Mouse (Mus musculus) ZHBTc4 (cell line): ENCODE data around the gene Omp.
A peak's percentile ranks its signal among the peaks of the same experiment; 100 is the strongest.
"Not testable (repeated sequence)": the region's sequence is repeated elsewhere in the genome, so short reads cannot be mapped to it uniquely, and the experiment has no call there.

Source experiments
- DNase-seq: peaks from one replicate; pipeline ENCODE4 v3.0.0-alpha.2; 2011; ENCODE audit warnings: low read depth, low spot score

The Omp gene

DNA sequence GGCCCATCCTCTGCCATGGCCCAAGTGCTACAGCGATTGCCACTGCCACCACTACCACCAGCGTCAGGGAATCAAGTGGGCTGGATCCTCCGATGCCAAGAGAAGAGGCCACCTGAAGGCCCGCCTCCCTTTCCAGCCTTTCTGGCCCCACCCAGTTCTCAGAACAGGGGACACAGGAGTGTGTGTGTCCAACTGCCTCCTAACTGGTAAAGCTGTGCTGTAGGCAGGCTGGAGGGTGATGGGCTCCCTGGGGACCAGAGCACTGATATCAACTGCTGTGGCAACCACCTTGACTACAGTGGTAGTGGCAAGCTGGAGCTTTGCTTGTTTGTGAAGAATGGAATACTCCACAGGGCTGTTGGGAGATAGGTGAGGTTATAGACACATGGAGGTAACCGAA, at the start of gene Omp:
Gene Omp (minus strand): TSS at position 101 of the 400 bp plus-strand sequence.
- DNase-seq, result no peak

DNA sequence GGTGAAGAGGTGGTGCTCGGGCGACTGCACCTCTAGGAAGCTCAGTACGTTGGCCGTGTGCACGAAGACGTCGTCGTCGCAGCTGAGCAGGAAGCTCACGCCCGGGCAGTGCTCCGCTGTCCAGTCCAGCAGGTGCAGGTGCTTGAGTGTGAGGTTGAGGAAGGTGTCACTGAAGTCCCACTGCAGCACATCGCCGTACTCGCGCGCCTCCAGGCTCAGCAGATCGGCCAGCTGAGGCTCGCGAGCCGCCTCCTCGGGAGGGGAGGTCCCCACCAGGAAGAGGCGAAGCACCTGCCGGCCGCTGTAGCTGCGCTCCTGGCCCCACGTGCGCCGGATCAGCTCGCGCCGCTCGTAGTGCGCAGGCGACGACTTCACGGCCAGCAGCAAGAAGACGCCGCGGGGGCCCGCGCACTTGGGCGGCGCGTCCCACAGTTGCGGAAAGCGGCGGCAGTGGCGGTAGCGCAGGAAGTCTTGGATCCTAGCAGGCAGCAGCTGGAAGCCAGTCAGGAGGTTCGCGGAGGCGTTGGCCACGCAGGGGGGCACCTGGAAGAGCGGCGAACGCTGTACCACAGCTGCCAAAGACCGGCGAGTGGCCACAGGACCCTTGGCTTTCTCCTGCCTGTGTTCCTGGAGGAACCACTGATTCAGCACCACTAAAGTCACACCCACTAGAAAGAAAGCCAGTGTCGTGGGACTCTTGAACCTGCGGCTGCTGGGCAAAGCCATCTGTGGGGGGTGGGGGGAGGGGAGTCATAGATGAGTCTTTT, 48.9 kb upstream of the Omp start:
- DNase-seq, result peak; percentile 70

- peak; percentile 77 for DNase-seq
Observed at GRCm38 (mm10) chr7:98193515-98194025, 48.3 kb upstream of the Omp start.

GRCm38 (mm10) chr7:98191571-98192250, 46.4 kb upstream of the Omp start:
- DNase-seq, result peak; percentile 48

DNA sequence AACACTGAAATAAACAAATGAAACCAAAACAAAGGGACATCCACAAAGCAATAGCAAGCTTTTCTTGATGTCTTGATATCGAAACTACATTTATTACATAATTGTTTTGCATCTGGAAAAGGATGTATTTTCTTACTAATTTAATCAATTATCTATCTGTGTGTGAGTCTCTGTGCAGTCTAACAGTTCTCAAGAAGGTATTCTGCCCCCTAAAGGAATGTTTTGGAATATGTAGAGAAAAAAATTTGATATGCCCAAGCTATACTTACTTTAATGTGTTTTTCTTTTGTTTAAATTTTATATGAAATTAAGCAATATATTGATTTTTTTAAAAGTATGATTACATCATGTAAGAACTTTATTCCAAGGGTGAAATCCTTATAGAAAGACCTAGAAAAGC, 45.3 kb upstream of the Omp start:
- no peak for DNase-seq

DNA sequence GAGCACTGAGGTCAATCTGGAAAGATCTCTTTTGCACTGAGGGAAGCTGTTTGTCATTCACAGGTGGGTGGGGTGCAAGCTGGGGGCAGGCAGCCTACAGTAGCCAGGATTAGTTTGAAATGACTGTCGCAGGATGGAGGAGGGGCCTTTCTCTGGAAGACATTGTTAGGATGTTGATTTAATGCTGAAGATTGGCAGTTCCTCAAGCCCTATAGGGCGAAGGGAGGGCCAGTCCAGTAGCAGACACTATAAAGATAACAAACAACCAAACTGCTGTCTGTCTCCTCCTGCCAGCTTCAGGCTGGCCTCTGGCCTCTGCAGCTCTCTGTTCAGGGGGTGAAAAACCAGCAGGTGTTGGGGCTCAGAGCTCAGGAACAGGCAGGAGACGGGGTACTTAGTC, 44.4 kb upstream of the Omp start:
- DNase-seq, result peak; percentile 33

DNA sequence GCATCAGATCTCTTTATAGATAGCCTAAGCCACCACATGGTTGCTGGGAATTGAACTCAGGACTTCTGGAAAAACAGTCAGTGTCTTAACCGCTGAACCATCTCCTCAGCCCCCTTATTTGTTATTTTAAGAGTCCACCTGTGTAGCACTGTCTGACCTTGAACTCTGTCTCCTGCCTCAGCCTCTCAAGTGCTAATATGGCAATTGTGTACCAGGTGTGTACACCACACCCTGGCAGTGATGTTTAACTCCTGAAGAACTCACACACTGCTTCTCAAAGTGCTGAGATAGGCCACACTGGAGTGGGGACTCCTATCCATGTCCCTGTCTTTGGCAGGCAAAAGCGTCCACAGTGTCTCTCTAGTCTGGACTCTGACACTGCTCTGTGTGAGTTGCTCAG, 43.4 kb upstream of the Omp start:
- no peak for DNase-seq

GRCm38 (mm10) chr7:98188238-98188637, 42.9 kb upstream of the Omp start:
- no peak for DNase-seq

DNA sequence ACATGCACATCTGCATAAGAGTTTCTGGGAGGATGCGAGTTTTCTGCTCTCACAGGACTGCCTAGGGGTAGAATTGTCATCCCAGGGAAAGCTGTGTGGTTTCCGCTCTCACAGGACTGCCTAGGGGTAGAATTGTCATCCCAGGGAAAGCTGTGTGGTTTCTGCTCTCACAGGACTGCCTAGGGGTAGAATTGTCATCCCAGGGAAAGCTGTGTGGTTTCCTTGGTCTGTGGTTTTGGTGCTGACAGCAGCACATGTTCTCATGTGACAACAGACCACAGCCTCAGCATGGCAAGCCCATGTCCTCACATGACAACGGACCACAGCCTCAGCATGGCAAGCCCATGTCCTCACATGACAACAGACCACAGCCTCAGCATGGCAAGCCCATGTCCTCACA, 42.0 kb upstream of the Omp start:
- DNase-seq, result not testable (repeated sequence)

DNA sequence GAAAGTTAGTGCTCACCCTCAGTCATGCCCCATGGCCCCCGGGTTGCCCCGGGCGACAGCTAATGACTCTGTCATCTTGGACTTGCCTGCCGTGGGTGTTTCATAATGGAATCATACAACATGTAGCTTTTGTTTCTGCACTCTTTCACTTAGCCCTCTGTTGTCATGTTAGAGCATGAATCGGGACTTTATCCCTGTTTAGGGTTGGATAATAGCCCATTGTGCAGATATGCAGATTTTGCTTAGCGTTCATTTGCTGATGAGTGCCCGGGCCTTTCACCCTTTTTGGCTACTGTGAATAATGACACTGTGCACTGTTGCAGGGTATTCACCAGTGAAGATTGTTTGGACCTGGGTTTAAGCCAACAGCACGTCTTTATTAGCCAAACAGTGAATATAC, 41.3 kb upstream of the Omp start:
- DNase-seq, result no peak

DNA sequence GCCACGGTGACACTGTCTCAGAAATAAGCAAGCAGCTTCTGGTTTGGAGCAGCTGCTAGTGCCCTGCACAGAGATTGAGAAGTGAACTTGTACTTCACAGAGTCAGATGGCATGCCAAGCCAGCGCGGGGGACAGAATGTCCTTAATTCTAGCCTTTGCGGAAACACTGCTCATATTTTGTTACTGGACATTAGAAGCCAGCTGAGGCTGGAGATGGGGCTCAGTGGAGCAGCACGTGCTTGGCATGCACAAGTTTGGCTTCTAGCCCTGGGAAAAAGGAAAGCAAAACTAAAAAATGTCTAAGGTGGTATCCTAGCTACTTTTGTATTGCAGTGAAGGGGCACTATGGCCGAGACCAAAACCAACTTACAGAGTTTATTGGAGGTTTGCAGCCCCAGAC, 40.0 kb upstream of the Omp start:
- no peak for DNase-seq

DNA sequence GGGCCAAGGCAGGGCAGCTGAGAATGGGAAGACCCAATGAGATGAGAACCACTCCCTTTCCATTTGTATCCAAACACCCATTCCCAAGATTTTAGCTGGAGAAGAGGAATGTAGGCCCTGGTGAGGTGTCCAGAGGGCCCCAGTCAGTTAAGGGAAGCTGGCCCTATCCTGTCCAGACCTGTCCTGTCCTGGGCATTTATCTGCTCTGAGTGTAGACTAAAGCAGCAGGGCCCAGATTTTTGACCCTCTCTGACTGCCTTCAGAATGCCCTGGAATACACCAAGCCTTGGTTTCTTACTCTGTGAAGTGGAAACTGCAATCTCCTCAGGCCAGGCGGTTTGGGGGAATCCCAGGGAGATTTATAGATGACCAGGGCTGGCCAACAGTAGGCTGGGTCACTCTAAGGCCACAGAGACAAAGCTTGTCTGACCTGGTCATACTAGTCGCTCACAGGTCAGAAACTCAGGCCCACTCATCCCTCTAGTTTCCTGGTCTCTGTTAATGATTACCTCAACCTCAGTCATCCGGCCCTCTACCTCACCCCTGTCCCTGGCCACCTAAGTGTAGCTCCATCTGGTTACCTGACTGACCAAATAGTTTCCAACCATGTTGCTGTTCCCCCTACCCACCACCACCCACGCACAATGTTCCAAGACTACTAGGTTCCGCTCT, 33.4 kb upstream of the Omp start:
- no peak for DNase-seq

DNA sequence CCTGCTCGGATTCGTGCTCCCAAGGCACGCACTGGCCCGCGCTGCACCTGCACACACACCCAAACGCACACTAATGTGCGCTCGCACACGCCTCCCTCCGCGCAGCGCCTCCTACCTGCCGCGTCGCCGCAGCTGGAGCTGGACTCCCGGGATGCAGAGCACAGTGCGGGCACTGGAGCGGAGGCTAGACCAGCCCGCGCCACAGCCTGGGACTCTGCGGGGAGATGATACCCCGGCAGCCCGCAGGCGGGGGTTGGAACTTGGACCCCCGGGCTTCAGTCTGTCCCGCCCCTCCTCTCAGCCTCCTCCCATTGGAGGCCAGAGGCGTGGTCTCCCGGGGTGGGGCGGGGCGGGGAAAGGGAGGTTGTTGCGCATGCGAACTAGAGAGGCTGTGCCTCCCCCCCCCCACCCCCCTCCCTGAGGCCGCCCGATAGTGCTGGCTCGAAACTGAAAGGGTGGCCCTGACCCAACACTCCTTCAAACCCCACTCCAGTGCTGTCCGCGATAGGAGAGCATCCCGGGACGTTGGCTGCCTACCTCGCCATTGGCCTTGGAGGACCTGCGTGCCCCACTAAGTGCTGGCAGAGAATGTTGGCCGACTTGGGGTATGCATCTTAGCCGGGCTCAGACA, 32.7 kb upstream of the Omp start, which contains the start of gene Capn5:
Gene Capn5 (minus strand): TSS at position 346 of the 631 bp plus-strand sequence.
- peak; percentile 85 for DNase-seq

- DNase-seq, result no peak
Observed at GRCm38 (mm10) chr7:98177566-98177928, 32.2 kb upstream of the Omp start.

DNA sequence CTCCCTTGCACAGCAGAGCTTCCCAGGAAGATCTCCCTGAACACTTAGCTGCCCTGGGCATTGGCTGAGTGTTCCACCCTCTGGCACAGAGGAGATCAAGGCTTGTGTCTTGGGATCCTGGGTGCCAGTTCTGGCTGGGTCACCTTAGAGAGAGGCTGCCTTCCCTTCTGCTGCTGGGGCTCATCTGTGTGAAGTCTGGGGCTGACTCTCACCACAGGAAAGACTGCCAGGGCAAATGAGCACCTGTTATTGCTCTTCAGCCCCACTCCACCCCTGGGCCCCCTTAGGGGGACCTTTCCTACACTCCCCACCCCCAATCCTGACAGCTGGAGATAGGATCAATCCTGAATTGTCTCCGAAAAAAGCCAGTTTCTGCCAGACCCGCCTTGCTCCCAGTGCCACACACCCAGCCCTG, 31.8 kb upstream of the Omp start:
- DNase-seq, result no peak

GRCm38 (mm10) chr7:98176322-98177070, 31.2 kb upstream of the Omp start:
- DNase-seq, result no peak

DNA sequence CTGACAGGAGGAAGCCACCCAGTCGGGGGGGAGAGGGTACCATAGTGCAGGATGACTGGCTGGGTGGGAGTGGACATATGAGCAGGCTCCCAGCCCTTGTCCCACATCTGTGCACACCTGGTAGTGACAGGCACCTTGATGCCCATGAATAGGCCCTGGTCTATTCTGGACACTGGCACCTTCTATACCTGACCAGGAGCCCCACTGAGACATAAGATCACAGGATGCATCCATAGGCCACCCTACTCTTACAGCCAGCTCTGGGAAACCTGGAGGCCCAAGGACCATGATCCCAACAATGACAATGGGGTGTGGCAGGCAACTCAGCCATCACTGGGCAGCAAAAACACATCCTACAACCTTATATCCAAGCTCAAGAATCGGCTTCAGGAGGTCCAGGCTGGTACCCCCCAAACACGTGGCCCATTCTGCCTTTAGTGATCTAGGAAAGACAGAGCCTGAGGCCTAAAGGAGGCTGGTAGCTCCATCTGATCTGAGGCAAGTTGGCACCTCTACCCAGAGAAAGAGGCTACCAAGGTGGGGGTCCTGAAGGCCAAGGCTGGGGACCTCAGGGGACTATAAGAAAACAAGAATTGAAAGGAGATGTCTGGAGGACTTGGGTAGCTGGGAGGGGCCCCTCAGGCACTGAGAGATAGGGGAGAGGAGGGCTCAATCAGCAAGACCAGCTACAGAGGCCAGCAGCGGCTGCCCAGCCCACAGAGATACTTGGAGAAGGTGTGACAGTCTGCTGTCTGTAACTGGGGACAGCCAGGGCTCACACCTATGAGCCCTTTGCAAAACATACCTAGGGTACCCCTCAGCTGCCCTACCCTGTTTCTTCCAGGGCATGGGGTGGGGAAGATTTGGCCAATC, 29.8 kb upstream of the Omp start:
- DNase-seq, result no peak

GRCm38 (mm10) chr7:98173408-98173807, 28.1 kb upstream of the Omp start:
- no peak for DNase-seq

DNA sequence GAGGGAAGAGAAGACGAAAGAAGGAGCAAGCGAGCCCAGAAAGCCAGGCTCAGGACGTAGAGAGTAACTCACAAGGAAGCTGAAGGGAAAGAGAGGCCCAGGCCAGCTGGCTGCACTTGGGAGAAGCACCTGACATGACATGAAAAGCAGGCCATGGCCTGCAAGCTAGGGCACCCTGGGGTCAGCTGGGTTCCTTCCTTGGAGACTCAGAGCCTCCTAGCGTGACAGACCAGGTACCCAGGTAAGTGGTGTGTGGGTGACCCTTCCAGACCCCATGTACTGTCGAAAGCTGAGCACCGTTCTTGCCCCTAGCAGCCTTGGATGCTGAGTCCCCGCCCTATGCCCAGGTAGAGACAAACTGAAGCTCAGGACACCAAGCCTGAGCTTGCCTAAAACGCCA, 27.4 kb upstream of the Omp start:
- DNase-seq, result no peak
